Mouse (Mus musculus) lung, postnatal 4 days (tissue): ENCODE measurements around the gene Nhsl1.
"Not testable (repeated sequence)": the region's sequence is repeated elsewhere in the genome, so short reads cannot be mapped to it uniquely, and the experiment has no call there.

Experiments used
- DNase-seq, 2 experiments: peaks; one replicate each; pipeline ENCODE4 v3.0.0; 2021

Nhsl1 gene

DNA sequence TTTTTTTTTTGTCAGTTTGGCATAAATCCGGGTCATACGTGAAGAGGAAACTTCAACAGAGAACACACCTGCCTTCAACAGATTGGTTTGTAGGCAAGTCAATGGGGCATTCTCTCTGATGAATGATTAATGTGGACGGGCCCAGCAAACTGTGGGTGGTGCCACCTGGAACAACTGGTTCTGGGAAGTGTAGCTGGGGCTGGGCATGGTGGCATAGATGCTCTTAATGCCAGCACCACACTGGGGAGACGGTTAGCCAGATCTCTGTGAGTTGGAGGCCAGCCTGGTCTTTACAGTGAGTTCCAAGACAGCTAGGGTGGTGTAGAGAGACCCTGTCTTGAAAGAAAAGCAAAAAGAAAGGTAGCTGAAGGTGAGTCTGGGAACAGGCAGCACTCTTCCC, 228.6 kb downstream of the Nhsl1 start:
- no peak for DNase-seq

DNA sequence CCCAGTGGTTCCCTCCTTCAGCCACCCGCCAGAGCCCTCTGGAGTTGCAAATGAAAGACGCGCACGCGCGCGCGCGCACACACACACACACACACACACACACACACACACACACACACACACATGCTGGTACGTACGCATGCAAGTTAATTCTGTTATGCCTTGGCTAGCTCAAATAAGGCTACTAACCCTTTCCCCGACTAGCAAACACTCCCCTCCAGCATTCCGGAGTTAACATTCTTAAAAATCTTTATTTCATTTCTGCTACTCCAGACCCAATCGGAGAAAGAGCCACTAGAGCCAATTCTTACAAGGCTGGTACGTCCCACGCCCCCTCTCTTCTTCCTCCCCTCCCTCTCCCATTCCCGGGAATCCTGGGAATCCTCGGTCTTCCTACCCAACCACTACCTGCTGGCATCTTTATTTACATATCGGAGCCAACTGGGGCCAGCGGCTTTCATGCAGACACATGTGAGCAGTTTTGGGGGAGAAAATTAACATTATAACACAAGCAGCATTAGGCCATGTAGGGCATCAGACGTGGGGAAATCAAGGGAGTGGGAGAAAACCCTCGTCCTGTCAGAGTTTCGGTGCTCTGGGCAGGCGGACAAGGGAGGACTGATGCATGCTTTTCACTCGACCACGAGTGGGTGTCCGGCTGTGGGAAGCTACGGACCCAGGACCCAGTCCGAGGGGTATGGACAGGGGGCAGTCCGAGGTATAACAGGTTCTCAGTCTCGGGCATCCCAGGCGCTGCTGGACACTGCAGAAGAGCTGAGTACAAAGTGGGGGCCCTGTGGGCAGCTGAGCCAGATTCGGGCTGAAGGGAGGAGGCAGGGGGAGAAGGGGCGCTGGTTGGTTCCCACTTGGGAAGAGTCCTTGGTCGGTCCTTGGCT, 230.8 kb downstream of the Nhsl1 start:
- no peak for DNase-seq

DNA sequence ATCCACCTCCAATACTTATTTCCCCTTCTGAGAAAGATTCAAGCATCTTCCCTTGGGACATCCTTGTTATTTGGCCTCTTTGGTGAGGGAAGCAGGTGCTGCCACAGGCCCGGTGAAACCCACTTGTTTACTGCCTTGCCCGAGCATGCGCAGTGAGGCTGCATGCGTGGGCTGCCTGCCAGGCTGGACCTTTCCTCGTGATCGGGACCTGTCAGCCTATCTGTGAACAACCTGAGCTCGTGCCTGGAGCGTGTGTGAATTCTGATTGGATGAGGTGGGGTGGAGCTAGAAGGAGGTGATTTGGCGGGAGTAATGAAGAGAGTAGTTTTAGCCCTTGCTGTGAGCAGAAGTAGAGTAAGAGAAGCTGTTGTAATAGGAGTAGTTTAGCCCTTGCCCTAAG, 240.3 kb downstream of the Nhsl1 start:
- not testable (repeated sequence) for DNase-seq

GRCm38 (mm10) chr10:18561445-18561844, 242.7 kb downstream of the Nhsl1 start:
- no peak for DNase-seq

GRCm38 (mm10) chr10:18562940-18563339, 244.2 kb downstream of the Nhsl1 start:
- peak in 1 of 2 experiments; percentile 30 for DNase-seq

DNA sequence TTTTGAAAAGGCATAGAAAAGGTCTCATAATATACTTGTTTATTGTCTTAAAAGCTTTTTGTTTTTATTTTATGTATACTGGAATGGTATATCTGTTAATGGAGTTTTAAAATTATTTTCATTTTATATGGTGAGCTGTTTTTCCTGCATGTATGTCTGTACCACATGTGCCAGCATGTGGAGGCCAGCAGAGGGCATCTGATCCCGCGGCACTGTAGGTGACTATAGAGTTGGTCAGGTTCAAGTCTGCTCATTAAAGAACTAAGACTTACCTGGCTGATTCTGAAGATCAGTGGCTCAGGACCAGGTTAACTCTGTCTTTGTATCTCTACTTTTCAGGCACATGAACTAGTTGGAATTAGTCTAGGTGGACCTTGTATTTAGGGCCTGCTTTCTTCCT, 253.8 kb downstream of the Nhsl1 start:
- DNase-seq: no peak
